Mouse (Mus musculus) neural tube, embryonic 14.5 days (tissue): Measurements from ENCODE around the gene Sec1. TPM values are rescaled to one million over a fixed set of nuclear protein-coding genes. Genes with fewer than 3 reads are reported as not detected.
A peak's percentile ranks its signal among the peaks of the same experiment; 100 is the strongest.

Experiments used
- ATAC-seq: fragments of 200-750 bp; cut with Nextera tagmentation; 2 replicates; pipeline ENCODE4 v1.8.0; 2017; ENCODE audit warnings: low read depth, mild to moderate bottlenecking, moderate TSS enrichment, moderate library complexity
- H3K27ac ChIP-seq: fragments of 300-500 bp; sonication (generic); 2 replicates; pipeline ENCODE4 v1.5.1; 2014; ENCODE audit warnings: low read depth, mild to moderate bottlenecking, control low read depth, low read length, moderate library complexity, mixed read lengths
- H3K27me3 ChIP-seq: fragments of 300-500 bp; sonication (generic); 2 replicates; pipeline ENCODE4 v1.6.1; 2014; ENCODE audit warnings: low read length; ENCODE audit not compliant: control insufficient read depth, insufficient read depth
- H3K36me3 ChIP-seq: fragments of 300-500 bp; sonication (generic); 2 replicates; pipeline ENCODE4 v1.6.1; 2014; ENCODE audit warnings: low read length, mixed read lengths; ENCODE audit not compliant: control insufficient read depth, insufficient read depth
- H3K4me1 ChIP-seq: fragments of 300-500 bp; sonication (generic); 2 replicates; pipeline ENCODE4 v1.6.1; 2014; ENCODE audit warnings: low read length; ENCODE audit not compliant: control insufficient read depth, insufficient read depth
- H3K4me2 ChIP-seq: fragments of 300-500 bp; sonication (generic); 2 replicates; pipeline ENCODE4 v1.6.1; 2014; ENCODE audit warnings: mild to moderate bottlenecking, low read depth, low read length, control low read depth
- H3K4me3 ChIP-seq: fragments of 300-500 bp; sonication (generic); 2 replicates; pipeline ENCODE4 v1.5.1; 2014; ENCODE audit warnings: low read depth, low read length, control low read depth, mixed read lengths
- H3K9ac ChIP-seq: fragments of 300-500 bp; sonication (generic); replicated peaks from 2 replicates; pipeline ENCODE4 v1.6.1; 2014; ENCODE audit warnings: low read depth, mild to moderate bottlenecking, control low read depth, low read length, mixed read lengths
- H3K9me3 ChIP-seq: fragments of 300-500 bp; sonication (generic); 2 replicates; pipeline ENCODE4 v1.6.1; 2016; ENCODE audit warnings: low read length; ENCODE audit not compliant: control insufficient read depth
- WGBS: fragments of 180-500 bp; shearing (Covaris S2); extraction: QIAGEN DNeasy Blood & Tissue Kit; methylation state at CpG from one replicate; pipeline ENCODE4 v1.1.7; 2014; 5-methylcytosine and 5-hydroxymethylcytosine counted together
- polyA plus RNA-seq: library from polyadenylated mRNA; unstranded; fragments of >200 nt; fragmentation: Nextera tagmentation; extraction: Ambion mirVana; gene quantifications from 2 replicates; pipeline ENCODE4 v1.2.1, GENCODE M21; 2014

Sec1 gene
- polyA plus RNA-seq, 1 experiment from 2014 or later, result 0.13 TPM

- H3K27me3 ChIP-seq, result no peaks in the 10 kb centered on the region
- H3K4me1 ChIP-seq, result peaks cover 40% of the 10 kb centered on the region
- no peak overlapping the region for H3K9ac ChIP-seq
- WGBS, result 54% methylated on average over 13 of the region's 13 CpGs
- H3K4me3 ChIP-seq, result no peak overlapping the region
- H3K36me3 ChIP-seq, result peaks cover 31% of the 10 kb centered on the region
- ATAC-seq, result no peak
- H3K4me2 ChIP-seq, result peak overlapping the region; percentile 93
- no peaks in the 10 kb centered on the region for H3K9me3 ChIP-seq
- no peak overlapping the region for H3K27ac ChIP-seq
Measured at GRCm38 (mm10) chr7:45708221-45708761, 14.1 kb upstream of the Sec1 start.

GRCm38 (mm10) chr7:45707375-45707967 is 13.3 kb upstream of the Sec1 start:
- Histone ChIP-seq H3K9me3 (no peaks in the 10 kb centered on the region), H3K4me1 (peaks cover 40% of the 10 kb centered on the region), H3K27me3 (no peaks in the 10 kb centered on the region), H3K4me2 (peak overlapping the region; percentile 93), H3K27ac (no peak overlapping the region), H3K4me3 (peak overlapping the region; percentile 48), H3K36me3 (peaks cover 22% of the 10 kb centered on the region), H3K9ac (no peak overlapping the region)
- no peak for ATAC-seq
- under 1% methylated on average over 27 of the region's 27 CpGs for WGBS

GRCm38 (mm10) chr7:45706721-45707241 is 12.6 kb upstream of the Sec1 start:
- peaks cover 15% of the 10 kb centered on the region for H3K36me3 ChIP-seq
- WGBS, result 1% methylated on average over 30 of the region's 45 CpGs
- H3K4me3 ChIP-seq, result peak overlapping the region; percentile 48
- H3K27me3 ChIP-seq, result no peaks in the 10 kb centered on the region
- peaks cover 40% of the 10 kb centered on the region for H3K4me1 ChIP-seq
- peak overlapping the region; percentile 64 for H3K9ac ChIP-seq
- H3K9me3 ChIP-seq, result no peaks in the 10 kb centered on the region
- H3K4me2 ChIP-seq, result peak overlapping the region; percentile 93
- no peak for ATAC-seq
- H3K27ac ChIP-seq, result peak overlapping the region; percentile 31; the same call in 1 of the 2 replicates

GRCm38 (mm10) chr7:45705873-45706281 is 11.7 kb upstream of the Sec1 start:
- H3K4me2 ChIP-seq, result peak overlapping the region; percentile 93
- no peaks in the 10 kb centered on the region for H3K27me3 ChIP-seq
- peak overlapping the region; percentile 32; the same call in 1 of the 2 replicates for H3K9ac ChIP-seq
- no peak for ATAC-seq
- peaks cover 40% of the 10 kb centered on the region for H3K4me1 ChIP-seq
- no peak overlapping the region for H3K27ac ChIP-seq
- H3K4me3 ChIP-seq, result peak overlapping the region; percentile 48
- peaks cover 7% of the 10 kb centered on the region for H3K36me3 ChIP-seq
- H3K9me3 ChIP-seq, result no peaks in the 10 kb centered on the region
- 0% methylated on average over 7 of the region's 7 CpGs for WGBS

GRCm38 (mm10) chr7:45705443-45705864 is 11.3 kb upstream of the Sec1 start:
- H3K4me3 ChIP-seq, result peak overlapping the region; percentile 48
- H3K36me3 ChIP-seq, result peaks cover 3% of the 10 kb centered on the region
- H3K9ac ChIP-seq, result peak overlapping the region; percentile 32; the same call in 1 of the 2 replicates
- H3K4me1 ChIP-seq, result peaks cover 40% of the 10 kb centered on the region
- H3K27ac ChIP-seq, result peak overlapping the region; percentile 41; the same call in 1 of the 2 replicates
- under 1% methylated on average over 21 of the region's 21 CpGs for WGBS
- H3K4me2 ChIP-seq, result peak overlapping the region; percentile 93
- H3K27me3 ChIP-seq, result no peaks in the 10 kb centered on the region
- ATAC-seq, result no peak
- H3K9me3 ChIP-seq, result no peaks in the 10 kb centered on the region

GRCm38 (mm10) chr7:45704730-45705442 is 10.7 kb upstream of the Sec1 start, which contains the start of gene Dbp:
Gene Dbp, plus strand, starts transcription at chr7:45705088.
- WGBS, result under 1% methylated on average over 36 of the region's 36 CpGs
- peak within 1 kb of the TSS; percentile 73 for H3K27ac ChIP-seq
- peak within 1 kb of the TSS; percentile 93 for H3K4me2 ChIP-seq
- peak; percentile 84 for ATAC-seq
- H3K9me3 ChIP-seq, result no peaks in the 10 kb centered on the region
- peaks cover 43% of the 10 kb centered on the region for H3K4me1 ChIP-seq
- peak within 1 kb of the TSS; percentile 47 for H3K9ac ChIP-seq
- H3K36me3 ChIP-seq, result no peaks in the 10 kb centered on the region
- no peaks in the 10 kb centered on the region for H3K27me3 ChIP-seq
- H3K4me3 ChIP-seq, result peak within 1 kb of the TSS; percentile 48

GRCm38 (mm10) chr7:45704046-45704559 is 9.9 kb upstream of the Sec1 start:
- H3K27me3 ChIP-seq, result peaks cover 4% of the 10 kb centered on the region; the same call in 1 of the 2 replicates
- H3K4me3 ChIP-seq, result peak overlapping the region; percentile 31
- ATAC-seq, result peak; percentile 44
- no peaks in the 10 kb centered on the region for H3K36me3 ChIP-seq
- peaks cover 35% of the 10 kb centered on the region for H3K4me1 ChIP-seq
- 1% methylated on average over 13 of the region's 13 CpGs for WGBS
- H3K9ac ChIP-seq, result peak overlapping the region; percentile 47
- H3K27ac ChIP-seq, result peak overlapping the region; percentile 73
- H3K9me3 ChIP-seq, result no peaks in the 10 kb centered on the region
- H3K4me2 ChIP-seq, result peak overlapping the region; percentile 93

GRCm38 (mm10) chr7:45703521-45704033 is 9.4 kb upstream of the Sec1 start:
- 37% methylated on average over 12 of the region's 12 CpGs for WGBS
- no peak for ATAC-seq
- peaks cover 30% of the 10 kb centered on the region for H3K4me1 ChIP-seq
- peaks cover 4% of the 10 kb centered on the region; the same call in 1 of the 2 replicates for H3K27me3 ChIP-seq
- H3K36me3 ChIP-seq, result no peaks in the 10 kb centered on the region
- peak overlapping the region; percentile 73 for H3K27ac ChIP-seq
- H3K9me3 ChIP-seq, result no peaks in the 10 kb centered on the region
- H3K4me3 ChIP-seq, result peak overlapping the region; percentile 31
- H3K9ac ChIP-seq, result peak overlapping the region; percentile 13; the same call in 1 of the 2 replicates
- peak overlapping the region; percentile 93 for H3K4me2 ChIP-seq
